8 mouse cellular contexts compared by ENCODE assay signal in genomic region chr7:119720947-119721310, GRCm38 (mm10). TPM values are rescaled to one million over a fixed set of nuclear protein-coding genes. Genes with fewer than 3 reads are reported as not detected.
A peak's percentile ranks its signal among the peaks of the same experiment; 100 is the strongest.
DNase-seq lines count a peak whose midpoint lies in the region; ATAC-seq and TF ChIP-seq lines count a peak whose summit lies in the region.

No protein-coding gene starts in this region.

- H3K4me1 ChIP-seq in kidney, adult 2 months (ENCODE audit: control insufficient read depth, insufficient read depth, low read length), result no peaks in the 10 kb centered on the region
- peaks cover 19% of the 10 kb centered on the region for H3K4me1 ChIP-seq in G1E (ENCODE audit: insufficient read depth, low read depth, low read length)
- 0 out of 2 replicates have a peak, but pooled peaks cover 2% of the 10 kb centered on the region for H3K4me1 ChIP-seq in forebrain, embryonic 11.5 days (replicated peaks; ENCODE audit: control insufficient read depth, insufficient read depth, low read length)
- H3K4me1 ChIP-seq in liver, embryonic 12.5 days, result peaks cover 14% of the 10 kb centered on the region
- H3K4me1 ChIP-seq in olfactory bulb, adult 2 months (ENCODE audit: control insufficient read depth, insufficient read depth, low read length), result peaks cover 2% of the 10 kb centered on the region; the same call in 1 of the 2 replicates

- DNase-seq in kidney, adult 2 months, result no peak
- DNase-seq in kidney, postnatal 14 days, result no peak
- no peak for DNase-seq in G1E (ENCODE audit: low spot score)
- no peak for DNase-seq in forebrain, embryonic 11.5 days (ENCODE audit: low spot score)
- no peak for DNase-seq in cerebellum, adult 9-11 months
- DNase-seq in layer of hippocampus, adult 18-20 months (ENCODE audit: low spot score in 2 of 2), result no peak

- H3K9me3 ChIP-seq in G1E (replicated peaks), result no peaks in the 10 kb centered on the region
- no peaks in the 10 kb centered on the region for H3K9me3 ChIP-seq in forebrain, embryonic 11.5 days (ENCODE audit: control insufficient read depth, low read length)
- no peaks in the 10 kb centered on the region for H3K9me3 ChIP-seq in liver, embryonic 12.5 days (replicated peaks)

- WGBS in kidney, adult 2 months, result 11% methylated on average over 8 of the region's 8 CpGs
- WGBS in forebrain, embryonic 11.5 days, result 19% methylated on average over 8 of the region's 8 CpGs
- 12% methylated on average over 8 of the region's 8 CpGs for WGBS in liver, embryonic 12.5 days (ENCODE audit: insufficient replicate concordance)
- WGBS in olfactory bulb, adult 2 months, result 7% methylated on average over 8 of the region's 8 CpGs

- 0 out of 2 replicates have a peak, but pooled peaks have one; percentile 2 for ATAC-seq in G1E (ENCODE audit: extremely low read depth, insufficient number of reproducible peaks, low FRiP score, poor library complexity, severe bottlenecking)
- peak; percentile 48 for ATAC-seq in forebrain, embryonic 11.5 days (replicated peaks; ENCODE audit: low FRiP score)
- ATAC-seq in liver, embryonic 12.5 days, result peak; percentile 49

- TF ChIP-seq POLR2A in kidney, adult 2 months (IDR thresholded peaks at IDR 0.05; ENCODE audit: low read depth, low read length), result no peak
- no peak for TF ChIP-seq POLR2A in olfactory bulb, adult 2 months (IDR thresholded peaks at IDR 0.05; ENCODE audit: insufficient read depth, low read depth, low read length)

- H3K27me3 ChIP-seq in kidney, adult 2 months (replicated peaks; ENCODE audit: control insufficient read depth, insufficient read depth, low read length), result no peaks in the 10 kb centered on the region
- H3K27me3 ChIP-seq in G1E (ENCODE audit: insufficient read depth, low read length), result no peaks in the 10 kb centered on the region
- no peaks in the 10 kb centered on the region for H3K27me3 ChIP-seq in forebrain, embryonic 11.5 days (ENCODE audit: control insufficient read depth, insufficient read depth, low read length)
- peaks cover 5% of the 10 kb centered on the region; the same call in 1 of the 2 replicates for H3K27me3 ChIP-seq in liver, embryonic 12.5 days (replicated peaks)

- H3K4me3 ChIP-seq in kidney, adult 2 months (ENCODE audit: insufficient read depth, low read depth, low read length), result peak overlapping the region; percentile 99
- H3K4me3 ChIP-seq in G1E (ENCODE audit: low read depth, low read length), result peak overlapping the region; percentile 100
- H3K4me3 ChIP-seq in forebrain, embryonic 11.5 days (ENCODE audit: low read depth, low read length), result peak overlapping the region; percentile 93
- H3K4me3 ChIP-seq in liver, embryonic 12.5 days, result peak overlapping the region; percentile 95
- peak overlapping the region; percentile 88 for H3K4me3 ChIP-seq in olfactory bulb, adult 2 months (ENCODE audit: insufficient read depth, low read depth, low read length)

- H3K36me3 ChIP-seq in kidney, adult 2 months (ENCODE audit: control insufficient read depth, insufficient read depth, low read length), result no peaks in the 10 kb centered on the region; the same call in 1 of the 2 replicates
- H3K36me3 ChIP-seq in G1E (replicated peaks), result peaks cover 31% of the 10 kb centered on the region
- H3K36me3 ChIP-seq in forebrain, embryonic 11.5 days (ENCODE audit: control insufficient read depth, insufficient read depth, low read length), result peaks cover 6% of the 10 kb centered on the region; the same call in 1 of the 2 replicates
- peaks cover 31% of the 10 kb centered on the region for H3K36me3 ChIP-seq in liver, embryonic 12.5 days

- TF ChIP-seq CTCF in kidney, adult 2 months (conservative IDR thresholded peaks at IDR 0.05; ENCODE audit: insufficient read depth, insufficient read length, low read depth, low read length), result no peak
- TF ChIP-seq CTCF in G1E (IDR thresholded peaks at IDR 0.05; ENCODE audit: low read depth, low read length), result no peak
- TF ChIP-seq CTCF in olfactory bulb, adult 2 months (IDR thresholded peaks at IDR 0.05; ENCODE audit: insufficient read depth, low read depth, low read length), result no peak

- H3K4me2 ChIP-seq in forebrain, embryonic 11.5 days (ENCODE audit: low read depth, low read length, severe bottlenecking), result peak overlapping the region; percentile 74
- H3K4me2 ChIP-seq in liver, embryonic 12.5 days, result peak overlapping the region; percentile 86

- no peak overlapping the region for H3K27ac ChIP-seq in kidney, adult 2 months (ENCODE audit: insufficient read depth, low read depth, low read length)
- no peak overlapping the region for H3K27ac ChIP-seq in forebrain, embryonic 11.5 days (ENCODE audit: low read depth, low read length)
- 0 out of 2 replicates have a peak overlapping the region, but pooled peaks have one; percentile 70 for H3K27ac ChIP-seq in liver, embryonic 12.5 days
- 0 out of 2 replicates have a peak overlapping the region, but pooled peaks have one; percentile 18 for H3K27ac ChIP-seq in olfactory bulb, adult 2 months (ENCODE audit: insufficient read depth, low read depth, low read length)

- peak overlapping the region; percentile 84; the same call in 1 of the 2 replicates for H3K9ac ChIP-seq in forebrain, embryonic 11.5 days (ENCODE audit: low read length)
- peak overlapping the region; percentile 84 for H3K9ac ChIP-seq in liver, embryonic 12.5 days

RNA-seq across cellular contexts. Expression of gene Thumpd1, which starts 0.3 kb away (rescaled TPM):
- polyA plus RNA-seq in kidney, adult 2 months (2012; rRNA removed), result 10.4 and 11.2 TPM in 2 replicates
- total RNA-seq in G1E (2014; fragmentation: Nextera tagmentation) (41.4 and 53.9 TPM in 2 replicates), G1E (2017) (102 and 115 TPM in 2 replicates)
- polyA plus RNA-seq in G1E (2012), result 64.8 and 72.8 TPM in 2 replicates
- 101 TPM in 2 replicates for polyA plus RNA-seq in forebrain, embryonic 11.5 days (2014; fragmentation: Nextera tagmentation; extraction: Ambion mirVana)
- polyA plus RNA-seq in liver, embryonic 12.5 days (2016; fragmentation: Nextera tagmentation; extraction: Ambion mirVana), result 51.4 and 52.8 TPM in 2 replicates
- not detected in 2 replicates for polyA plus RNA-seq in olfactory bulb, adult 2 months (2012; ENCODE audit: insufficient read depth, insufficient read length, low replicate concordance, missing spikeins)
- 10 to 100 TPM; 49.5 to 50.4 TPM for total RNA-seq in layer of hippocampus, adult 18-20 months (2021)

RNA-seq across cellular contexts. Expression of gene Acsm4, which starts 31.1 kb away (rescaled TPM):
- not detected in 2 replicates for polyA plus RNA-seq in kidney, adult 2 months (2012; rRNA removed)
- total RNA-seq in G1E (2014; fragmentation: Nextera tagmentation), result not detected in 2 replicates
- total RNA-seq in G1E (2017), result not detected in 2 replicates
- not detected in 2 replicates for polyA plus RNA-seq in G1E (2012)
- 0.92 and 1.7 TPM in 2 replicates for polyA plus RNA-seq in forebrain, embryonic 11.5 days (2014; fragmentation: Nextera tagmentation; extraction: Ambion mirVana)
- not detected in 2 replicates for polyA plus RNA-seq in liver, embryonic 12.5 days (2016; fragmentation: Nextera tagmentation; extraction: Ambion mirVana)
- not detected in 2 replicates for polyA plus RNA-seq in olfactory bulb, adult 2 months (2012; ENCODE audit: insufficient read depth, insufficient read length, low replicate concordance, missing spikeins)
- total RNA-seq in layer of hippocampus, adult 18-20 months (2021), result not detected

RNA-seq across cellular contexts. Expression of gene Acsm3, which starts 39.8 kb away (rescaled TPM):
- polyA plus RNA-seq in kidney, adult 2 months (2012; rRNA removed), result 12.0 and 13.7 TPM in 2 replicates
- not detected in 2 replicates for total RNA-seq in G1E (2014; fragmentation: Nextera tagmentation)
- total RNA-seq in G1E (2017), result 0.23 and 0.49 TPM in 2 replicates
- polyA plus RNA-seq in G1E (2012), result not detected in 2 replicates
- polyA plus RNA-seq in forebrain, embryonic 11.5 days (2014; fragmentation: Nextera tagmentation; extraction: Ambion mirVana), result 0.17 and 0.84 TPM in 2 replicates
- polyA plus RNA-seq in liver, embryonic 12.5 days (2016; fragmentation: Nextera tagmentation; extraction: Ambion mirVana), result 0.26 and 0.31 TPM in 2 replicates
- polyA plus RNA-seq in olfactory bulb, adult 2 months (2012; ENCODE audit: insufficient read depth, insufficient read length, low replicate concordance, missing spikeins), result not detected in 2 replicates
- total RNA-seq in layer of hippocampus, adult 18-20 months (2021), result not detected

Comparison
In these comparisons a context has a peak if more than half of its experiments do, and no peak if none do; other contexts are left out.
1. H3K27ac ChIP-seq: peak in liver, embryonic 12.5 days (single experiment) and olfactory bulb, adult 2 months (single experiment); none in kidney, adult 2 months (single experiment) and forebrain, embryonic 11.5 days (single experiment).
2. Peak in every context shown above with its lines, with median percentiles within 50 percentile points of each other: H3K4me3 ChIP-seq and ATAC-seq.